Mouse (Mus musculus): ENCODE data around the gene Slc45a1. TPM values are rescaled to one million over a fixed set of nuclear protein-coding genes. Genes with fewer than 3 reads are reported as not detected.
"Not testable (repeated sequence)": the region's sequence is repeated elsewhere in the genome, so short reads cannot be mapped to it uniquely, and the experiment has no call there.

Gene Slc45a1
- total RNA-seq, 2 experiments from 2014 or later, result not detected

GRCm38 (mm10) chr4:150608670-150609069 lies 43.3 kb downstream of the Slc45a1 start:
- ATAC-seq (replicated peaks; ENCODE audit: low FRiP score, poor library complexity, severe bottlenecking), result no peak

- no peak for ATAC-seq (replicated peaks; ENCODE audit: low FRiP score, poor library complexity, severe bottlenecking)
Observed at GRCm38 (mm10) chr4:150606449-150607161, 45.4 kb downstream of the Slc45a1 start.

GRCm38 (mm10) chr4:150605804-150606203 lies 46.2 kb downstream of the Slc45a1 start:
- no peak for ATAC-seq (replicated peaks; ENCODE audit: low FRiP score, poor library complexity, severe bottlenecking)

GRCm38 (mm10) chr4:150603366-150604061 lies 48.5 kb downstream of the Slc45a1 start:
- ATAC-seq (replicated peaks; ENCODE audit: low FRiP score, poor library complexity, severe bottlenecking), result no peak

GRCm38 (mm10) chr4:150601489-150601888 lies 50.5 kb downstream of the Slc45a1 start:
- no peak for ATAC-seq (replicated peaks; ENCODE audit: low FRiP score, poor library complexity, severe bottlenecking)

- ATAC-seq (replicated peaks; ENCODE audit: low FRiP score, poor library complexity, severe bottlenecking), result not testable (repeated sequence)
Observed at GRCm38 (mm10) chr4:150600503-150600902, 51.5 kb downstream of the Slc45a1 start.

GRCm38 (mm10) chr4:150599119-150599992 lies 52.6 kb downstream of the Slc45a1 start:
- ATAC-seq (replicated peaks; ENCODE audit: low FRiP score, poor library complexity, severe bottlenecking), result no peak

GRCm38 (mm10) chr4:150598686-150599085 lies 53.3 kb downstream of the Slc45a1 start:
- no peak for ATAC-seq (replicated peaks; ENCODE audit: low FRiP score, poor library complexity, severe bottlenecking)

- no peak for ATAC-seq (replicated peaks; ENCODE audit: low FRiP score, poor library complexity, severe bottlenecking)
Observed at GRCm38 (mm10) chr4:150595991-150596390, 56.0 kb downstream of the Slc45a1 start.

- ATAC-seq (replicated peaks; ENCODE audit: low FRiP score, poor library complexity, severe bottlenecking), result no peak
Observed at GRCm38 (mm10) chr4:150595071-150595470, 56.9 kb downstream of the Slc45a1 start.

- no peak for ATAC-seq (replicated peaks; ENCODE audit: low FRiP score, poor library complexity, severe bottlenecking)
Observed at GRCm38 (mm10) chr4:150594298-150594829, 57.6 kb downstream of the Slc45a1 start.

GRCm38 (mm10) chr4:150593473-150594217 lies 58.3 kb downstream of the Slc45a1 start:
- ATAC-seq (replicated peaks; ENCODE audit: low FRiP score, poor library complexity, severe bottlenecking), result no peak

GRCm38 (mm10) chr4:150592087-150592486 lies 59.9 kb downstream of the Slc45a1 start:
- ATAC-seq (replicated peaks; ENCODE audit: low FRiP score, poor library complexity, severe bottlenecking), result peak; percentile 59

GRCm38 (mm10) chr4:150591602-150592001 lies 60.4 kb downstream of the Slc45a1 start:
- ATAC-seq (replicated peaks; ENCODE audit: low FRiP score, poor library complexity, severe bottlenecking), result no peak

- ATAC-seq (replicated peaks; ENCODE audit: low FRiP score, poor library complexity, severe bottlenecking), result no peak
Observed at GRCm38 (mm10) chr4:150590621-150591282, 61.2 kb downstream of the Slc45a1 start.

- ATAC-seq (replicated peaks; ENCODE audit: low FRiP score, poor library complexity, severe bottlenecking), result peak; percentile 52; the same call in 1 of the 2 replicates
Observed at GRCm38 (mm10) chr4:150588300-150588621, 63.7 kb downstream of the Slc45a1 start.

GRCm38 (mm10) chr4:150587597-150588299 lies 64.2 kb downstream of the Slc45a1 start:
- ATAC-seq (replicated peaks; ENCODE audit: low FRiP score, poor library complexity, severe bottlenecking), result peak; percentile 57

GRCm38 (mm10) chr4:150586275-150586674 lies 65.7 kb downstream of the Slc45a1 start:
- ATAC-seq (replicated peaks; ENCODE audit: low FRiP score, poor library complexity, severe bottlenecking), result no peak
